Mouse (Mus musculus) layer of hippocampus, postnatal 10 days (tissue): Measurements from ENCODE around the gene Slc25a10. TPM values are rescaled to one million over a fixed set of nuclear protein-coding genes. Genes with fewer than 3 reads are reported as not detected.

Experiments
- DNase-seq, 2 experiments: peaks; one replicate each; pipeline ENCODE4 v3.0.0; 2021; ENCODE audit warnings: low spot score in 2 of 2
- total RNA-seq, 2 experiments: library from RNA; stranded (reverse); gene quantifications; 2 replicates each; pipeline ENCODE4 v1.2.3; 2021

Gene Slc25a10
- total RNA-seq, 2 experiments from 2014 or later: 24.5 to 25.8 TPM

GRCm38 (mm10) chr11:120538955-120539284, 47.3 kb downstream of the Slc25a10 start:
- DNase-seq: no peak

DNA sequence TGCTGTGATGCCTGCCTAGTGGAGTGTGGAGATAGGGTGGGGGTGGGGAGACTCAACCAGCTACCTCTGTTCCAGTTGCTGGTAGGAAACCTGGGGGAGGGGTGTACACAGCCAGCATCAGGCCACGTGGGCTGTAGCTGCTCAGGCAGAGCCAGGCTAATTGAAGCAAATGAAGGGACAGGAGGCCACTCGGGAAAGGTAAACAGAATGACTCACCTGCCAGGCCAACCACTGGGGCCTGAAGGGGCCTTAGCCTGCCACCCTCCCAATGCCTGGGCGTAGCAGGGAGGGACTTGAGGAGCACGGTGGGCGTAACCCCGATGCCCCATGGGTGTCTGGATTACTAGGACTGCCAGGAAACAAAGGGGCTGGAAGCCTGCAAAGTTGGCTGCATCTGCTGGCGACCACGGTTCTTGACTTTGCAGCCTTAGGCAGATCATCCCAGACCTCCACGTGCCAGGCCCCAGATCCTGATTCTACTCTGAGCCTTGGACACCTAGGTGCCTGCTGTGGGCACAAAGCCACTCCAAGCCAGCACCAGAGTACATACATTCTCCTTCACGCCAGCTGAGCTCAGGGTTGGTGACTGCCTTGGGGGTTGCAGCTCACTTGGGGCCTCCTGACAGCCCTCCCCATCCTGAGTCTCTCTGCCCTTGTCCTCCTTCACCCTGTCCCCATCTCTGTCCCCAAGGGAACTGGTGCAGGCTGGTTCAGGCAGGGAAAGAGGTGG, 47.8 kb downstream of the Slc25a10 start:
- DNase-seq: no peak

GRCm38 (mm10) chr11:120541907-120542306, 50.3 kb downstream of the Slc25a10 start:
- DNase-seq: no peak

DNA sequence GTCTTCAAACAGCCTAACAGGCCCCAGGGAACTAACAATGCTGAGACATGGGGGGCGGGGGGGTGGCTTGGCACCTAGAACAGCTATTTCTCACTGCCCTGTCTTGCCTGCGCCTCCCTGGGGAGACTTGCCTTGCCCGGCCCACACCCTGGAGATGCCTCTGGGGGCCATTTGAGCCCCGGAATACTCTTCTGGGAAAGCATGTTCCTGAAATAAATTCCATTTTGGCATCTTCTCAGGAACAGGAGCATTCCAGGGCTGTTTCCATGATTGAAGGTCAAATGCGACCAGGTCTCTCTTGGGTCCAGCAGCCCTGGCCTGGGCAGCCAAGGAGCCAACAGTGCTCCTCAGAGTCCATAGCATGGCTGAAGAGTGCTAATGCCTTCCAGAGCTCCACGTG, 50.7 kb downstream of the Slc25a10 start:
- no peak for DNase-seq

DNA sequence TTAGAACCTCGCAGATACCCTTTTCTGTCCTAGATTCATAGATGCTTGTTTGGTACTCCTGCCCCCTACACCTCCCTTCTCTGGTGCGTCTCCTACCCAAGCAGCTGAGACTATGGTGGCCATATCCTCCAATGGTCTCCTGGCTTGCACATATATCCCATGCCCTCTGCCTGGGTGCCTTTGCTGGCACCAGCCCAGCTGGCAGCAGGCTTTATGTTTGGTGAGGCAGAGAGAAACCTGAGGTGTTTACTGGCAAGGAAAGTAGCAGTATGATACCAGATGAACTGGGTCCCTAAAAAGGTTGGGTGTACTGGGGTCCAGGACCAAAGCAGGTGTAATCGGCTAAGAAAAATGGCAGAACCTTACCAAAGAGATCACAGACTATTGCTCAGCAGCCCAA, 54.3 kb downstream of the Slc25a10 start:
- no peak for DNase-seq

DNA sequence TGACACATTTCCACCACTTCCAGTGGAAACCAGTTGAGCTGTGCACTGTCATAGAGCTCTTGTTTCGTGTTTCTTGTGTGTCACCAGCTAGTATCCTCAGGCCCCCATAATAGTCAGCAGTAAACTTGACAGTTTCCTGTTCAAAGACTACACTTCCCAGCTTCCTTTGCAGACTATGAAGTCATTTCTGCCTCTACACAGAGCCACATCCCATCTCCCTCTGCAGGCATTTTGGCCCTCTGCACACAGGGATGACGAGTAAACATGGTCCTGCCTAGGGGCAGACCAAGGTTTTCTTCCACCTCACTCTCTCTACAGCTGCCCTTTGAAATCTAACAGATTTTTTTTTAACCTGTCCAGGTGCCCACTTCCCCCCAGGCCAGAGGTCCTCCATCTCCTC, 55.8 kb downstream of the Slc25a10 start:
- no peak for DNase-seq

- DNase-seq: no peak
These were observed 56.6 kb downstream of the Slc25a10 start for GRCm38 (mm10) chr11:120548214-120548613.

DNA sequence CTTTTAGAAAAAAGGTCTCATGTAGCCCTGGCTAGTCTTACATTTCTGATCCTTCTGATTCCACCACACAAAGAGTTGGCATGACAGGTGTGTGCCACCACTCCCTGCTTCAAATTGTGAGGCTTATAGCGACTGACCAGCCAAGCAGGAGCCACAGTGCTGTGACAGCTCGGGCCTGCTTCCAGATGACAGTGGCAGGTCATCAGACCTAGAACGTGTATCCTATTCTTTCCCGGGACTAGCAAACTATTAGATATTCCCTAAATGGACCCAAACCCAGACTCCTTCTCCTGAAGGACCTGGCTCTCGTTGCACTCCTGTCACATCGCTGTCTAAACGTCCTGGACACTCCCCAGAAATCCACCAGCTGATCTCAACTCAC, 57.1 kb downstream of the Slc25a10 start:
- DNase-seq: no peak

Other genes starting within 250 kb of the Slc25a10 start
- 1,000 to 10,000 TPM; 2,523 to 2,576 TPM for gene Actg1, start 143.3 kb upstream of the Slc25a10 start, total RNA-seq
- not detected for gene Fscn2, start 130.3 kb upstream of the Slc25a10 start, total RNA-seq
- 10 to 100 TPM; 58.8 to 62.0 TPM for gene Faap100, start 113.1 kb upstream of the Slc25a10 start, total RNA-seq
- gene Nploc4, start 54.1 kb upstream of the Slc25a10 start, total RNA-seq: 10 to 100 TPM; 71.2 to 71.4 TPM
- 10 to 100 TPM in 1 of 2 experiments, not detected in 1; 12.5 TPM for gene Tspan10, start 49.2 kb upstream of the Slc25a10 start, total RNA-seq
- gene Pde6g, start 38.3 kb upstream of the Slc25a10 start, total RNA-seq: under 1 TPM; 0.20 to 0.41 TPM
- 10 to 100 TPM; 10.4 to 10.5 TPM for gene Oxld1, start 33.8 kb upstream of the Slc25a10 start, total RNA-seq
- 10 to 100 TPM; 26.5 to 27.8 TPM for gene Ccdc137, start 33.7 kb upstream of the Slc25a10 start, total RNA-seq
- 10 to 100 TPM; 57.9 to 61.5 TPM for gene Arl16, start 24.2 kb upstream of the Slc25a10 start, total RNA-seq
- gene Mrpl12, start 7.2 kb upstream of the Slc25a10 start, total RNA-seq: 10 to 100 TPM; 76.4 to 82.3 TPM
- under 1 TPM in 1 of 2 experiments, not detected in 1; 0.18 TPM for gene Gcgr, start 38.9 kb downstream of the Slc25a10 start, total RNA-seq
- gene Mcrip1, start 57.9 kb downstream of the Slc25a10 start, total RNA-seq: 100 to 1,000 TPM in 1 of 2 experiments, 10 to 100 TPM in 1; 95.4 to 107 TPM
- gene Ppp1r27, start 59.3 kb downstream of the Slc25a10 start, total RNA-seq: not detected
- 100 to 1,000 TPM; 153 to 161 TPM for gene P4hb, start 81.4 kb downstream of the Slc25a10 start, total RNA-seq
- 100 to 1,000 TPM; 344 to 379 TPM for gene Arhgdia, start 89.8 kb downstream of the Slc25a10 start, total RNA-seq
- 10 to 100 TPM; 79.8 to 91.3 TPM for gene Alyref, start 106.5 kb downstream of the Slc25a10 start, total RNA-seq
- 100 to 1,000 TPM in 1 of 2 experiments, 10 to 100 TPM in 1; 93.5 to 107 TPM for gene Anapc11, start 106.6 kb downstream of the Slc25a10 start, total RNA-seq
- gene Npb, start 116.6 kb downstream of the Slc25a10 start, total RNA-seq: 1 to 10 TPM; 2.2 to 2.4 TPM
- 100 to 1,000 TPM; 132 to 145 TPM for gene Pcyt2, start 126.1 kb downstream of the Slc25a10 start, total RNA-seq
- 10 to 100 TPM; 33.5 to 39.7 TPM for gene Sirt7, start 133.4 kb downstream of the Slc25a10 start, total RNA-seq
- gene Mafg, start 141.8 kb downstream of the Slc25a10 start, total RNA-seq: 10 to 100 TPM; 79.3 to 86.7 TPM
- 1 to 10 TPM; 3.5 to 5.3 TPM for gene Pycr1, start 151.9 kb downstream of the Slc25a10 start, total RNA-seq
- 1 to 10 TPM; 1.1 to 2.1 TPM for gene Myadml2, start 156.3 kb downstream of the Slc25a10 start, total RNA-seq
- 1 to 10 TPM; 5.8 to 7.4 TPM for gene Notum, start 169.3 kb downstream of the Slc25a10 start, total RNA-seq
- gene Aspscr1, start 181.1 kb downstream of the Slc25a10 start, total RNA-seq: 10 to 100 TPM; 55.5 to 62.5 TPM
- gene Cenpx, start 221.9 kb downstream of the Slc25a10 start, total RNA-seq: 10 to 100 TPM; 30.1 to 32.0 TPM
- 10 to 100 TPM; 61.1 to 71.1 TPM for gene Lrrc45, start 222.1 kb downstream of the Slc25a10 start, total RNA-seq
- gene Rac3, start 229.6 kb downstream of the Slc25a10 start, total RNA-seq: 100 to 1,000 TPM; 247 to 249 TPM
- gene Dcxr, start 235.4 kb downstream of the Slc25a10 start, total RNA-seq: 10 to 100 TPM in 1 of 2 experiments, 1 to 10 TPM in 1; 7.8 to 10.2 TPM
- 1 to 10 TPM; 2.6 to 2.8 TPM for gene Cbr2, start 240.3 kb downstream of the Slc25a10 start, total RNA-seq